Mouse (Mus musculus): ENCODE measurements at regions not wholly inside any gene's neighbourhood (a gene's known extent, or its start where the extent isn't known, plus 50 kb on each side); places are given as distances from the start of the nearest gene placed in this dataset.

- H3K4me1 ChIP-seq (ENCODE audit: control insufficient read depth, insufficient read depth, low read length), result peaks cover 26% of the 10 kb centered on the region; the same call in 1 of the 2 replicates
- no peak overlapping the region for H3K4me3 ChIP-seq (ENCODE audit: low read depth, low read length)
- H3K4me2 ChIP-seq (replicated peaks; ENCODE audit: low read depth, low read length), result no peak overlapping the region
- H3K36me3 ChIP-seq (ENCODE audit: control insufficient read depth, insufficient read depth, low read length), result no peaks in the 10 kb centered on the region
- no peak for ATAC-seq (ENCODE audit: insufficient number of reproducible peaks, insufficient read depth, low FRiP score, low read depth)
- WGBS, result 35% methylated on average over 4 of the region's 4 CpGs
- no peak overlapping the region for H3K9ac ChIP-seq (replicated peaks; ENCODE audit: low read depth, low read length)
- H3K27me3 ChIP-seq (ENCODE audit: control insufficient read depth, insufficient read depth, low read length), result no peaks in the 10 kb centered on the region
- H3K27ac ChIP-seq (ENCODE audit: low read length), result no peak overlapping the region
- H3K9me3 ChIP-seq (ENCODE audit: control insufficient read depth, low read depth, low read length), result no peaks in the 10 kb centered on the region
Measured at GRCm38 (mm10) chr9:41801376-41801775, 322.7 kb downstream of the Sorl1 start.

- no peak overlapping the region for H3K4me3 ChIP-seq (ENCODE audit: low read depth, low read length)
- no peak overlapping the region for H3K4me2 ChIP-seq (replicated peaks; ENCODE audit: low read depth, low read length)
- H3K27me3 ChIP-seq (ENCODE audit: control insufficient read depth, insufficient read depth, low read length), result no peaks in the 10 kb centered on the region
- H3K36me3 ChIP-seq (ENCODE audit: control insufficient read depth, insufficient read depth, low read length), result no peaks in the 10 kb centered on the region
- H3K4me1 ChIP-seq (ENCODE audit: control insufficient read depth, insufficient read depth, low read length), result 0 out of 2 replicates have a peak, but pooled peaks cover 5% of the 10 kb centered on the region
- no peak for ATAC-seq (ENCODE audit: insufficient number of reproducible peaks, insufficient read depth, low FRiP score, low read depth)
- no peak overlapping the region for H3K27ac ChIP-seq (ENCODE audit: low read length)
- H3K9ac ChIP-seq (replicated peaks; ENCODE audit: low read depth, low read length), result no peak overlapping the region
- H3K9me3 ChIP-seq (ENCODE audit: control insufficient read depth, low read depth, low read length), result no peaks in the 10 kb centered on the region
- 72% methylated on average over 6 of the region's 6 CpGs for WGBS
Measured at GRCm38 (mm10) chr9:41792830-41793213, 331.3 kb downstream of the Sorl1 start.

- WGBS, result 61% methylated on average over 4 of the region's 4 CpGs
- no peak overlapping the region for H3K4me2 ChIP-seq (replicated peaks; ENCODE audit: low read depth, low read length)
- no peak overlapping the region for H3K9ac ChIP-seq (replicated peaks; ENCODE audit: low read depth, low read length)
- H3K27me3 ChIP-seq (ENCODE audit: control insufficient read depth, insufficient read depth, low read length), result no peaks in the 10 kb centered on the region
- no peak overlapping the region for H3K27ac ChIP-seq (ENCODE audit: low read length)
- no peak for ATAC-seq (ENCODE audit: insufficient number of reproducible peaks, insufficient read depth, low FRiP score, low read depth)
- H3K4me1 ChIP-seq (ENCODE audit: control insufficient read depth, insufficient read depth, low read length), result 0 out of 2 replicates have a peak, but pooled peaks cover 5% of the 10 kb centered on the region
- H3K4me3 ChIP-seq (ENCODE audit: low read depth, low read length), result no peak overlapping the region
- H3K36me3 ChIP-seq (ENCODE audit: control insufficient read depth, insufficient read depth, low read length), result no peaks in the 10 kb centered on the region
- no peaks in the 10 kb centered on the region for H3K9me3 ChIP-seq (ENCODE audit: control insufficient read depth, low read depth, low read length)
Measured at GRCm38 (mm10) chr9:41792173-41792829, 331.8 kb downstream of the Sorl1 start.

- WGBS, result 85% methylated on average over 5 of the region's 5 CpGs
- Histone ChIP-seq H3K4me2 (replicated peaks; ENCODE audit: low read depth, low read length) (no peak overlapping the region), H3K36me3 (ENCODE audit: control insufficient read depth, insufficient read depth, low read length) (no peaks in the 10 kb centered on the region), H3K4me3 (ENCODE audit: low read depth, low read length) (no peak overlapping the region), H3K4me1 (ENCODE audit: control insufficient read depth, insufficient read depth, low read length) (0 out of 2 replicates have a peak, but pooled peaks cover 5% of the 10 kb centered on the region), H3K27ac (ENCODE audit: low read length) (no peak overlapping the region), H3K27me3 (ENCODE audit: control insufficient read depth, insufficient read depth, low read length) (no peaks in the 10 kb centered on the region), H3K9me3 (ENCODE audit: control insufficient read depth, low read depth, low read length) (no peaks in the 10 kb centered on the region), H3K9ac (replicated peaks; ENCODE audit: low read depth, low read length) (no peak overlapping the region)
- ATAC-seq (ENCODE audit: insufficient number of reproducible peaks, insufficient read depth, low FRiP score, low read depth), result no peak
Measured at GRCm38 (mm10) chr9:41791501-41792172, 332.5 kb downstream of the Sorl1 start.

- Histone ChIP-seq H3K36me3 (ENCODE audit: control insufficient read depth, insufficient read depth, low read length) (no peaks in the 10 kb centered on the region), H3K9ac (replicated peaks; ENCODE audit: low read depth, low read length) (no peak overlapping the region), H3K9me3 (ENCODE audit: control insufficient read depth, low read depth, low read length) (no peaks in the 10 kb centered on the region; the same call in 1 of the 2 replicates), H3K4me2 (replicated peaks; ENCODE audit: low read depth, low read length) (no peak overlapping the region), H3K4me3 (ENCODE audit: low read depth, low read length) (no peak overlapping the region), H3K4me1 (ENCODE audit: control insufficient read depth, insufficient read depth, low read length) (no peaks in the 10 kb centered on the region), H3K27ac (ENCODE audit: low read length) (no peak overlapping the region), H3K27me3 (ENCODE audit: control insufficient read depth, insufficient read depth, low read length) (no peaks in the 10 kb centered on the region)
- ATAC-seq (ENCODE audit: insufficient number of reproducible peaks, insufficient read depth, low FRiP score, low read depth), result no peak
- 45% methylated on average over 3 of the region's 3 CpGs for WGBS
Measured at GRCm38 (mm10) chr9:41785131-41785530, 339.0 kb downstream of the Sorl1 start.

GRCm38 (mm10) chr9:41772281-41772902 is 351.7 kb downstream of the Sorl1 start:
- H3K27ac ChIP-seq (ENCODE audit: low read length), result no peak overlapping the region

GRCm38 (mm10) chr9:41771276-41771675 is 352.8 kb downstream of the Sorl1 start:
- no peaks in the 10 kb centered on the region for H3K9me3 ChIP-seq (ENCODE audit: control insufficient read depth, low read depth, low read length)
- WGBS, result 83% methylated on average over 1 of the region's 1 CpGs
- no peaks in the 10 kb centered on the region for H3K27me3 ChIP-seq (ENCODE audit: control insufficient read depth, insufficient read depth, low read length)
- H3K36me3 ChIP-seq (ENCODE audit: control insufficient read depth, insufficient read depth, low read length), result no peaks in the 10 kb centered on the region
- H3K4me1 ChIP-seq (ENCODE audit: control insufficient read depth, insufficient read depth, low read length), result 0 out of 2 replicates have a peak, but pooled peaks cover 4% of the 10 kb centered on the region
- no peak for ATAC-seq (ENCODE audit: insufficient number of reproducible peaks, insufficient read depth, low FRiP score, low read depth)
- H3K9ac ChIP-seq (replicated peaks; ENCODE audit: low read depth, low read length), result no peak overlapping the region
- no peak overlapping the region for H3K4me2 ChIP-seq (replicated peaks; ENCODE audit: low read depth, low read length)
- no peak overlapping the region for H3K4me3 ChIP-seq (ENCODE audit: low read depth, low read length)
- H3K27ac ChIP-seq (ENCODE audit: low read length), result no peak overlapping the region

More at GRCm38 (mm10) chr9:41772281-41772902, 351.7 kb downstream of the Sorl1 start:
- Histone ChIP-seq H3K36me3 (ENCODE audit: control insufficient read depth, insufficient read depth, low read length) (no peaks in the 10 kb centered on the region), H3K4me1 (ENCODE audit: control insufficient read depth, insufficient read depth, low read length) (no peaks in the 10 kb centered on the region), H3K4me3 (ENCODE audit: low read depth, low read length) (no peak overlapping the region), H3K4me2 (replicated peaks; ENCODE audit: low read depth, low read length) (no peak overlapping the region), H3K27me3 (ENCODE audit: control insufficient read depth, insufficient read depth, low read length) (no peaks in the 10 kb centered on the region), H3K9ac (replicated peaks; ENCODE audit: low read depth, low read length) (no peak overlapping the region), H3K9me3 (ENCODE audit: control insufficient read depth, low read depth, low read length) (no peaks in the 10 kb centered on the region)
- no peak for ATAC-seq (ENCODE audit: insufficient number of reproducible peaks, insufficient read depth, low FRiP score, low read depth)
- WGBS, result 84% methylated on average over 8 of the region's 8 CpGs

- ATAC-seq (ENCODE audit: insufficient number of reproducible peaks, insufficient read depth, low FRiP score, low read depth), result no peak
- H3K4me1 ChIP-seq (ENCODE audit: control insufficient read depth, insufficient read depth, low read length), result 0 out of 2 replicates have a peak, but pooled peaks cover 7% of the 10 kb centered on the region
- no peaks in the 10 kb centered on the region for H3K9me3 ChIP-seq (ENCODE audit: control insufficient read depth, low read depth, low read length)
- H3K27me3 ChIP-seq (ENCODE audit: control insufficient read depth, insufficient read depth, low read length), result no peaks in the 10 kb centered on the region
- 91% methylated on average over 3 of the region's 3 CpGs for WGBS
- H3K4me2 ChIP-seq (replicated peaks; ENCODE audit: low read depth, low read length), result no peak overlapping the region
- H3K4me3 ChIP-seq (ENCODE audit: low read depth, low read length), result no peak overlapping the region
- no peak overlapping the region for H3K27ac ChIP-seq (ENCODE audit: low read length)
- no peaks in the 10 kb centered on the region for H3K36me3 ChIP-seq (ENCODE audit: control insufficient read depth, insufficient read depth, low read length)
- no peak overlapping the region for H3K9ac ChIP-seq (replicated peaks; ENCODE audit: low read depth, low read length)
Measured at GRCm38 (mm10) chr9:41768316-41768715, 355.8 kb downstream of the Sorl1 start.
